Mouse (Mus musculus) limb, embryonic 12.5 days (tissue): ENCODE data around the gene Gbx2. TPM values are rescaled to one million over a fixed set of nuclear protein-coding genes. Genes with fewer than 3 reads are reported as not detected.
A peak's percentile ranks its signal among the peaks of the same experiment; 100 is the strongest.

Experiments used
- ATAC-seq: fragments of 200-750 bp; cut with Nextera tagmentation; 2 replicates; pipeline ENCODE4 v1.8.0; 2017; ENCODE audit warnings: low read depth, moderate TSS enrichment; ENCODE audit not compliant: insufficient number of reproducible peaks, insufficient read depth, low FRiP score, low TSS enrichment
- H3K27ac ChIP-seq: fragments of 300-500 bp; sonication (generic); 2 replicates; pipeline ENCODE4 v1.5.1; 2016; ENCODE audit warnings: mild to moderate bottlenecking, moderate library complexity
- H3K27me3 ChIP-seq: fragments of 300-500 bp; sonication (generic); 2 replicates; pipeline ENCODE4 v1.6.1; 2016; ENCODE audit warnings: mild to moderate bottlenecking, moderate library complexity
- H3K36me3 ChIP-seq: fragments of 300-500 bp; sonication (generic); 2 replicates; pipeline ENCODE4 v1.6.1; 2016; ENCODE audit warnings: mild to moderate bottlenecking, moderate library complexity
- H3K4me1 ChIP-seq: fragments of 300-500 bp; sonication (generic); replicated peaks from 2 replicates; pipeline ENCODE4 v1.6.1; 2016
- H3K4me2 ChIP-seq: fragments of 300-500 bp; sonication (generic); 2 replicates; pipeline ENCODE4 v1.6.1; 2016; ENCODE audit warnings: mild to moderate bottlenecking, moderate library complexity
- H3K4me3 ChIP-seq: fragments of 300-500 bp; sonication (generic); replicated peaks from 2 replicates; pipeline ENCODE4 v1.5.1; 2016; ENCODE audit warnings: mild to moderate bottlenecking
- H3K9ac ChIP-seq: fragments of 300-500 bp; sonication (generic); replicated peaks from 2 replicates; pipeline ENCODE4 v1.6.1; 2016; ENCODE audit warnings: mild to moderate bottlenecking, moderate library complexity
- H3K9me3 ChIP-seq: fragments of 300-500 bp; sonication (generic); 2 replicates; pipeline ENCODE4 v1.6.1; 2016; ENCODE audit warnings: mild to moderate bottlenecking, moderate library complexity
- WGBS: fragments of 180-500 bp; shearing (Covaris S2); methylation state at CpG from one replicate; pipeline ENCODE4 v1.1.7; 2016; 5-methylcytosine and 5-hydroxymethylcytosine counted together
- polyA plus RNA-seq: library from polyadenylated mRNA; unstranded; fragments of >200 nt; fragmentation: Nextera tagmentation; extraction: Ambion mirVana; gene quantifications from 2 replicates; pipeline ENCODE4 v1.2.1, GENCODE M21; 2016

The Gbx2 gene
- polyA plus RNA-seq, 1 experiment from 2014 or later, result not detected

GRCm38 (mm10) chr1:89934316-89935260, 3.6 kb upstream of the Gbx2 start:
- ATAC-seq, result no peak
- H3K4me3 ChIP-seq, result no peak overlapping the region
- no peaks in the 10 kb centered on the region for H3K36me3 ChIP-seq
- no peaks in the 10 kb centered on the region for H3K9me3 ChIP-seq
- WGBS, result 3% methylated on average over 19 of the region's 19 CpGs
- H3K27ac ChIP-seq, result no peak overlapping the region
- peaks cover 95% of the 10 kb centered on the region for H3K27me3 ChIP-seq
- H3K4me2 ChIP-seq, result no peak overlapping the region
- H3K9ac ChIP-seq, result no peak overlapping the region
- H3K4me1 ChIP-seq, result peaks cover 39% of the 10 kb centered on the region

- no peaks in the 10 kb centered on the region for H3K36me3 ChIP-seq
- ATAC-seq, result no peak
- H3K9ac ChIP-seq, result no peak overlapping the region
- WGBS, result under 1% methylated on average over 21 of the region's 21 CpGs
- peaks cover 95% of the 10 kb centered on the region for H3K27me3 ChIP-seq
- H3K4me1 ChIP-seq, result peaks cover 45% of the 10 kb centered on the region
- no peak overlapping the region for H3K4me3 ChIP-seq
- H3K27ac ChIP-seq, result no peak overlapping the region
- H3K9me3 ChIP-seq, result no peaks in the 10 kb centered on the region
- H3K4me2 ChIP-seq, result no peak overlapping the region
Observed at GRCm38 (mm10) chr1:89933786-89934185, 2.8 kb upstream of the Gbx2 start.

GRCm38 (mm10) chr1:89933028-89933427, 2.0 kb upstream of the Gbx2 start:
- H3K4me2 ChIP-seq, result no peak overlapping the region
- H3K4me1 ChIP-seq, result peaks cover 49% of the 10 kb centered on the region
- 6% methylated on average over 6 of the region's 6 CpGs for WGBS
- peaks cover 97% of the 10 kb centered on the region for H3K27me3 ChIP-seq
- no peaks in the 10 kb centered on the region for H3K9me3 ChIP-seq
- no peak for ATAC-seq
- H3K27ac ChIP-seq, result no peak overlapping the region
- H3K36me3 ChIP-seq, result no peaks in the 10 kb centered on the region
- H3K4me3 ChIP-seq, result no peak overlapping the region
- H3K9ac ChIP-seq, result no peak overlapping the region

- under 1% methylated on average over 16 of the region's 16 CpGs for WGBS
- Histone ChIP-seq H3K4me1 (peaks cover 50% of the 10 kb centered on the region), H3K27ac (no peak overlapping the region), H3K4me3 (no peak overlapping the region), H3K9ac (no peak overlapping the region), H3K4me2 (no peak overlapping the region), H3K9me3 (no peaks in the 10 kb centered on the region), H3K36me3 (no peaks in the 10 kb centered on the region), H3K27me3 (peaks cover 97% of the 10 kb centered on the region)
- ATAC-seq, result no peak
Observed at GRCm38 (mm10) chr1:89932616-89933015, 1.6 kb upstream of the Gbx2 start.

GRCm38 (mm10) chr1:89932021-89932423, 1.0 kb upstream of the Gbx2 start:
- H3K27ac ChIP-seq, result no peak overlapping the region
- H3K4me1 ChIP-seq, result peaks cover 56% of the 10 kb centered on the region
- H3K4me3 ChIP-seq, result no peak overlapping the region
- no peak overlapping the region for H3K4me2 ChIP-seq
- peaks cover 97% of the 10 kb centered on the region for H3K27me3 ChIP-seq
- 2% methylated on average over 19 of the region's 19 CpGs for WGBS
- no peak for ATAC-seq
- H3K9me3 ChIP-seq, result no peaks in the 10 kb centered on the region
- H3K36me3 ChIP-seq, result no peaks in the 10 kb centered on the region
- H3K9ac ChIP-seq, result no peak overlapping the region

GRCm38 (mm10) chr1:89930551-89930950, 428 bp downstream of the Gbx2 start:
- Histone ChIP-seq H3K27me3 (peaks cover 97% of the 10 kb centered on the region), H3K4me1 (peaks cover 57% of the 10 kb centered on the region), H3K9ac (peak overlapping the region; percentile 38; the same call in 1 of the 2 replicates), H3K36me3 (no peaks in the 10 kb centered on the region), H3K4me3 (peak overlapping the region; percentile 49), H3K4me2 (peak overlapping the region; percentile 88), H3K9me3 (no peaks in the 10 kb centered on the region), H3K27ac (no peak overlapping the region)
- under 1% methylated on average over 42 of the region's 45 CpGs for WGBS
- ATAC-seq, result 0 out of 2 replicates have a peak, but pooled peaks have one; percentile 26

- Histone ChIP-seq H3K9me3 (no peaks in the 10 kb centered on the region), H3K4me3 (peak overlapping the region; percentile 49), H3K4me1 (peaks cover 54% of the 10 kb centered on the region), H3K36me3 (no peaks in the 10 kb centered on the region), H3K27ac (no peak overlapping the region), H3K9ac (peak overlapping the region; percentile 38; the same call in 1 of the 2 replicates), H3K27me3 (peaks cover 97% of the 10 kb centered on the region), H3K4me2 (peak overlapping the region; percentile 88)
- no peak for ATAC-seq
- WGBS, result under 1% methylated on average over 55 of the region's 55 CpGs
Observed at GRCm38 (mm10) chr1:89929721-89930505, 1.1 kb downstream of the Gbx2 start.

GRCm38 (mm10) chr1:89929181-89929580, 1.8 kb downstream of the Gbx2 start:
- Histone ChIP-seq H3K27ac (no peak overlapping the region), H3K9ac (no peak overlapping the region), H3K36me3 (no peaks in the 10 kb centered on the region), H3K27me3 (peaks cover 97% of the 10 kb centered on the region), H3K4me3 (peak overlapping the region; percentile 8), H3K4me2 (peak overlapping the region; percentile 15; the same call in 1 of the 2 replicates), H3K4me1 (peaks cover 51% of the 10 kb centered on the region), H3K9me3 (no peaks in the 10 kb centered on the region)
- ATAC-seq, result no peak
- 4% methylated on average over 6 of the region's 6 CpGs for WGBS

GRCm38 (mm10) chr1:89928676-89929075, 2.3 kb downstream of the Gbx2 start:
- peaks cover 47% of the 10 kb centered on the region for H3K4me1 ChIP-seq
- no peak overlapping the region for H3K27ac ChIP-seq
- H3K36me3 ChIP-seq, result no peaks in the 10 kb centered on the region
- WGBS, result 7% methylated on average over 25 of the region's 25 CpGs
- no peak overlapping the region for H3K9ac ChIP-seq
- H3K4me3 ChIP-seq, result peak overlapping the region; percentile 8
- H3K9me3 ChIP-seq, result no peaks in the 10 kb centered on the region
- peaks cover 97% of the 10 kb centered on the region for H3K27me3 ChIP-seq
- no peak for ATAC-seq
- peak overlapping the region; percentile 15 for H3K4me2 ChIP-seq

- no peak for ATAC-seq
- no peak overlapping the region for H3K27ac ChIP-seq
- H3K27me3 ChIP-seq, result peaks cover 100% of the 10 kb centered on the region
- H3K4me3 ChIP-seq, result peak overlapping the region; percentile 37
- no peaks in the 10 kb centered on the region for H3K9me3 ChIP-seq
- peak overlapping the region; percentile 59 for H3K4me2 ChIP-seq
- H3K36me3 ChIP-seq, result no peaks in the 10 kb centered on the region
- 1% methylated on average over 36 of the region's 36 CpGs for WGBS
- no peak overlapping the region for H3K9ac ChIP-seq
- H3K4me1 ChIP-seq, result peaks cover 59% of the 10 kb centered on the region
Observed at GRCm38 (mm10) chr1:89927061-89927661, 3.8 kb downstream of the Gbx2 start.

GRCm38 (mm10) chr1:89926583-89927060, 4.4 kb downstream of the Gbx2 start:
- Histone ChIP-seq H3K4me2 (peak overlapping the region; percentile 59), H3K4me3 (peak overlapping the region; percentile 37), H3K27ac (no peak overlapping the region), H3K9me3 (no peaks in the 10 kb centered on the region), H3K27me3 (peaks cover 100% of the 10 kb centered on the region), H3K9ac (no peak overlapping the region), H3K4me1 (peaks cover 58% of the 10 kb centered on the region), H3K36me3 (no peaks in the 10 kb centered on the region)
- no peak for ATAC-seq
- 16% methylated on average over 9 of the region's 9 CpGs for WGBS
